Mouse (Mus musculus): ENCODE measurements around the gene Zdhhc19. TPM values are rescaled to one million over a fixed set of nuclear protein-coding genes. Genes with fewer than 3 reads are reported as not detected.

The Zdhhc19 gene
- not detected for total RNA-seq (2021)
- long read RNA-seq, experiment 1, partial matches to known transcripts: 0 of 2 reads
- long read RNA-seq, experiment 1, other reads (novel, unspliced or antisense): 2 of 2 reads
- long read RNA-seq, experiment 2: 0 reads

- Histone ChIP-seq H3K27ac (no peak within 1 kb of the TSS), H3K4me3 (no peak within 1 kb of the TSS)
- intact Hi-C loops (cut with DNase I): no loop called here
- TF ChIP-seq CTCF (IDR thresholded peaks at IDR 0.05): no peak
- no peak for DNase-seq (ENCODE audit: extremely low spot score in 1 of 2, low spot score in 2 of 2)
Measured at GRCm38 (mm10) chr16:32495965-32496364, at the start of gene Zdhhc19. TSS of gene Zdhhc19 (plus strand) at chr16:32496265.

GRCm38 (mm10) chr16:32446563-32447138, 49.4 kb upstream of the Zdhhc19 start:
- TF ChIP-seq CTCF (IDR thresholded peaks at IDR 0.05): no peak
- no peak for DNase-seq (ENCODE audit: extremely low spot score in 1 of 2, low spot score in 2 of 2)
- intact Hi-C loops (cut with DNase I): no loop called here
- H3K27ac ChIP-seq: no peak overlapping the region
- no peak overlapping the region for H3K4me3 ChIP-seq

GRCm38 (mm10) chr16:32449665-32450064, 46.4 kb upstream of the Zdhhc19 start:
- DNase-seq (ENCODE audit: extremely low spot score in 1 of 2, low spot score in 2 of 2): no peak
- Histone ChIP-seq H3K27ac (no peak overlapping the region), H3K4me3 (no peak overlapping the region)
- intact Hi-C loops (cut with DNase I): no loop called here
- TF ChIP-seq CTCF (IDR thresholded peaks at IDR 0.05): no peak

- H3K4me3 ChIP-seq: no peak overlapping the region
- intact Hi-C loops (cut with DNase I): no loop called here
- no peak for TF ChIP-seq CTCF (IDR thresholded peaks at IDR 0.05)
- no peak for DNase-seq (ENCODE audit: extremely low spot score in 1 of 2, low spot score in 2 of 2)
- H3K27ac ChIP-seq: no peak overlapping the region
Measured at GRCm38 (mm10) chr16:32450133-32450532, 45.9 kb upstream of the Zdhhc19 start.

- no peak for DNase-seq (ENCODE audit: extremely low spot score in 1 of 2, low spot score in 2 of 2)
- Histone ChIP-seq H3K4me3 (no peak overlapping the region), H3K27ac (no peak overlapping the region)
- intact Hi-C loops (cut with DNase I): no loop called here
- TF ChIP-seq CTCF (IDR thresholded peaks at IDR 0.05): no peak
Measured at GRCm38 (mm10) chr16:32453102-32453501, 43.0 kb upstream of the Zdhhc19 start.

- intact Hi-C loops (cut with DNase I): loop anchor here (5.0 kb wide), 1 partner anchor 192 kb away; no protein-coding TSS in a partner anchor
- Histone ChIP-seq H3K27ac (no peak overlapping the region), H3K4me3 (no peak overlapping the region)
- no peak for DNase-seq (ENCODE audit: extremely low spot score in 1 of 2, low spot score in 2 of 2)
- TF ChIP-seq CTCF (IDR thresholded peaks at IDR 0.05): no peak
Measured at GRCm38 (mm10) chr16:32454646-32455045, 41.4 kb upstream of the Zdhhc19 start.

- intact Hi-C loops (cut with DNase I): loop anchor here (5.0 kb wide), 1 partner anchor 194 kb away; no protein-coding TSS in a partner anchor
- Histone ChIP-seq H3K27ac (no peak overlapping the region), H3K4me3 (no peak overlapping the region)
- TF ChIP-seq CTCF (IDR thresholded peaks at IDR 0.05): no peak
- DNase-seq (ENCODE audit: extremely low spot score in 1 of 2, low spot score in 2 of 2): no peak
Measured at GRCm38 (mm10) chr16:32456086-32456485, 40.0 kb upstream of the Zdhhc19 start.

GRCm38 (mm10) chr16:32456761-32457160, 39.3 kb upstream of the Zdhhc19 start:
- no peak for DNase-seq (ENCODE audit: extremely low spot score in 1 of 2, low spot score in 2 of 2)
- intact Hi-C loops (cut with DNase I): loop anchor here (5.0 kb wide), 1 partner anchor 194 kb away; no protein-coding TSS in a partner anchor
- no peak overlapping the region for H3K4me3 ChIP-seq
- no peak overlapping the region for H3K27ac ChIP-seq
- TF ChIP-seq CTCF (IDR thresholded peaks at IDR 0.05): no peak

GRCm38 (mm10) chr16:32457589-32458386, 38.3 kb upstream of the Zdhhc19 start:
- peak; percentile 41 for TF ChIP-seq CTCF (IDR thresholded peaks at IDR 0.05)
- intact Hi-C loops (cut with DNase I): loop anchor here (5.0 kb wide), 1 partner anchor 195 kb away; no protein-coding TSS in a partner anchor
- no peak overlapping the region for H3K27ac ChIP-seq
- no peak overlapping the region for H3K4me3 ChIP-seq
- DNase-seq (ENCODE audit: extremely low spot score in 1 of 2, low spot score in 2 of 2): peak in 1 of 2 experiments; percentile 28

- TF ChIP-seq CTCF (IDR thresholded peaks at IDR 0.05): no peak; the same call in none of the 2 replicates
- intact Hi-C loops (cut with DNase I): no loop called here
- H3K27ac ChIP-seq: no peak overlapping the region
- no peak overlapping the region for H3K4me3 ChIP-seq
- DNase-seq (ENCODE audit: extremely low spot score in 1 of 2, low spot score in 2 of 2): no peak
Measured at GRCm38 (mm10) chr16:32460518-32460917, 35.5 kb upstream of the Zdhhc19 start.

GRCm38 (mm10) chr16:32461713-32462112, 34.4 kb upstream of the Zdhhc19 start:
- DNase-seq (ENCODE audit: extremely low spot score in 1 of 2, low spot score in 2 of 2): no peak
- intact Hi-C loops (cut with DNase I): no loop called here
- Histone ChIP-seq H3K4me3 (no peak overlapping the region), H3K27ac (no peak overlapping the region)
- TF ChIP-seq CTCF (IDR thresholded peaks at IDR 0.05): no peak

- Histone ChIP-seq H3K4me3 (no peak overlapping the region), H3K27ac (no peak overlapping the region)
- DNase-seq (ENCODE audit: extremely low spot score in 1 of 2, low spot score in 2 of 2): no peak
- intact Hi-C loops (cut with DNase I): no loop called here
- TF ChIP-seq CTCF (IDR thresholded peaks at IDR 0.05): no peak
Measured at GRCm38 (mm10) chr16:32462950-32463349, 33.1 kb upstream of the Zdhhc19 start.

All from left cerebral cortex, adult 2 months (tissue).